Mouse (Mus musculus): Measurements from ENCODE around the gene Kctd6.

The Kctd6 gene

GRCm38 (mm10) chr14:8214299-8215207, 613 bp downstream of the Kctd6 start:
- DNase-seq (ENCODE audit: low read depth in 1 of 2, low spot score in 2 of 2): no peak

GRCm38 (mm10) chr14:8215208-8215778, 1.4 kb downstream of the Kctd6 start:
- DNase-seq (ENCODE audit: low read depth in 1 of 2, low spot score in 2 of 2): no peak

- DNase-seq (ENCODE audit: low read depth in 1 of 2, low spot score in 2 of 2): no peak
Observed at GRCm38 (mm10) chr14:8216100-8216499, 2.2 kb downstream of the Kctd6 start.

GRCm38 (mm10) chr14:8218238-8218637, 4.3 kb downstream of the Kctd6 start:
- no peak for DNase-seq (ENCODE audit: low read depth in 1 of 2, low spot score in 2 of 2)

GRCm38 (mm10) chr14:8218730-8219380, 4.9 kb downstream of the Kctd6 start:
- DNase-seq (ENCODE audit: low read depth in 1 of 2, low spot score in 2 of 2): no peak

GRCm38 (mm10) chr14:8219876-8220275, 5.9 kb downstream of the Kctd6 start:
- no peak for DNase-seq (ENCODE audit: low read depth in 1 of 2, low spot score in 2 of 2)

GRCm38 (mm10) chr14:8220306-8220705, 6.4 kb downstream of the Kctd6 start:
- no peak for DNase-seq (ENCODE audit: low read depth in 1 of 2, low spot score in 2 of 2)

GRCm38 (mm10) chr14:8220912-8221311, 7.0 kb downstream of the Kctd6 start:
- no peak for DNase-seq (ENCODE audit: low read depth in 1 of 2, low spot score in 2 of 2)

- DNase-seq (ENCODE audit: low read depth in 1 of 2, low spot score in 2 of 2): no peak
Observed at GRCm38 (mm10) chr14:8222561-8222960, 8.6 kb downstream of the Kctd6 start.

GRCm38 (mm10) chr14:8223506-8224293, 9.8 kb downstream of the Kctd6 start:
- no peak for DNase-seq (ENCODE audit: low read depth in 1 of 2, low spot score in 2 of 2)

GRCm38 (mm10) chr14:8224805-8225204, 10.9 kb downstream of the Kctd6 start:
- DNase-seq (ENCODE audit: low read depth in 1 of 2, low spot score in 2 of 2): no peak

GRCm38 (mm10) chr14:8229367-8230019, 15.6 kb downstream of the Kctd6 start:
- DNase-seq (ENCODE audit: low read depth in 1 of 2, low spot score in 2 of 2): no peak

GRCm38 (mm10) chr14:8232155-8232910, 18.4 kb downstream of the Kctd6 start:
- DNase-seq (ENCODE audit: low read depth in 1 of 2, low spot score in 2 of 2): no peak

- DNase-seq (ENCODE audit: low read depth in 1 of 2, low spot score in 2 of 2): no peak
Observed at GRCm38 (mm10) chr14:8233252-8233651, 19.3 kb downstream of the Kctd6 start.

- no peak for DNase-seq (ENCODE audit: low read depth in 1 of 2, low spot score in 2 of 2)
Observed at GRCm38 (mm10) chr14:8241816-8242215, 27.9 kb downstream of the Kctd6 start.

GRCm38 (mm10) chr14:8242388-8242920, 28.5 kb downstream of the Kctd6 start:
- DNase-seq (ENCODE audit: low read depth in 1 of 2, low spot score in 2 of 2): no peak

- DNase-seq (ENCODE audit: low read depth in 1 of 2, low spot score in 2 of 2): no peak
Observed at GRCm38 (mm10) chr14:8243136-8243888, 29.4 kb downstream of the Kctd6 start.

GRCm38 (mm10) chr14:8244211-8244611, 30.3 kb downstream of the Kctd6 start:
- DNase-seq (ENCODE audit: low read depth in 1 of 2, low spot score in 2 of 2): no peak

- no peak for DNase-seq (ENCODE audit: low read depth in 1 of 2, low spot score in 2 of 2)
Observed at GRCm38 (mm10) chr14:8246878-8247277, 32.9 kb downstream of the Kctd6 start.
